Mouse (Mus musculus) CD4-positive, CD25-positive, alpha-beta regulatory T cell, adult 2 months (primary cell): ENCODE measurements around the gene Arv1.

Experiments used
- DNase-seq: peaks from one replicate; pipeline ENCODE4 v3.0.0-alpha.2; 2012; ENCODE audit warnings: low read depth, low spot score

Arv1 gene

GRCm38 (mm10) chr8:124720938-124721861, 739 bp upstream of the Arv1 start:
- no peak for DNase-seq

GRCm38 (mm10) chr8:124724301-124724700, 2.4 kb downstream of the Arv1 start:
- DNase-seq = no peak

GRCm38 (mm10) chr8:124732828-124733227, 10.9 kb downstream of the Arv1 start:
- no peak for DNase-seq

- DNase-seq = no peak
Measured at GRCm38 (mm10) chr8:124735371-124735911, 13.5 kb downstream of the Arv1 start.

- peak; percentile 80 for DNase-seq
Measured at GRCm38 (mm10) chr8:124739268-124739667, 17.3 kb downstream of the Arv1 start.

- no peak for DNase-seq
Measured at GRCm38 (mm10) chr8:124746661-124747060, 24.7 kb downstream of the Arv1 start.

- no peak for DNase-seq
Measured at GRCm38 (mm10) chr8:124751191-124751590, 29.3 kb downstream of the Arv1 start.

GRCm38 (mm10) chr8:124751709-124752173, 29.8 kb downstream of the Arv1 start, which contains the start of gene Fam89a:
TSS of gene Fam89a (minus strand) at chr8:124751832.
- DNase-seq = peak; percentile 86

- DNase-seq = peak; percentile 48
Measured at GRCm38 (mm10) chr8:124752325-124752862, 30.5 kb downstream of the Arv1 start.

GRCm38 (mm10) chr8:124754101-124754791, 32.3 kb downstream of the Arv1 start:
- no peak for DNase-seq

- DNase-seq = no peak
Measured at GRCm38 (mm10) chr8:124754792-124755190, 32.9 kb downstream of the Arv1 start.

- DNase-seq = no peak
Measured at GRCm38 (mm10) chr8:124755481-124755880, 33.5 kb downstream of the Arv1 start.

- DNase-seq = no peak
Measured at GRCm38 (mm10) chr8:124756153-124756552, 34.2 kb downstream of the Arv1 start.

- DNase-seq = peak; percentile 63
Measured at GRCm38 (mm10) chr8:124756601-124757000, 34.7 kb downstream of the Arv1 start.

GRCm38 (mm10) chr8:124758544-124758943, 36.6 kb downstream of the Arv1 start:
- DNase-seq = peak; percentile 77

GRCm38 (mm10) chr8:124763061-124763460, 41.1 kb downstream of the Arv1 start:
- DNase-seq = no peak

- no peak for DNase-seq
Measured at GRCm38 (mm10) chr8:124772389-124772788, 50.5 kb downstream of the Arv1 start.

- DNase-seq = peak; percentile 84
Measured at GRCm38 (mm10) chr8:124775695-124776094, 53.8 kb downstream of the Arv1 start.

- no peak for DNase-seq
Measured at GRCm38 (mm10) chr8:124780236-124780635, 58.3 kb downstream of the Arv1 start.

- no peak for DNase-seq
Measured at GRCm38 (mm10) chr8:124782431-124782830, 60.5 kb downstream of the Arv1 start.

- no peak for DNase-seq
Measured at GRCm38 (mm10) chr8:124783228-124783627, 61.3 kb downstream of the Arv1 start.
